Mouse (Mus musculus) liver, embryonic 13.5 days (tissue): ENCODE results near the gene F2. TPM values are rescaled to one million over a fixed set of nuclear protein-coding genes. Genes with fewer than 3 reads are reported as not detected.
"Not testable (repeated sequence)": the region's sequence is repeated elsewhere in the genome, so short reads cannot be mapped to it uniquely, and the experiment has no call there.

Experiments used
- ATAC-seq: fragments of 200-750 bp; cut with Nextera tagmentation; 2 replicates; pipeline ENCODE4 v1.8.0; 2017; ENCODE audit warnings: low read depth, mild to moderate bottlenecking, moderate number of reproducible peaks, moderate library complexity
- DNase-seq: peaks from one replicate; pipeline ENCODE4 v3.0.0; 2022
- H3K27ac ChIP-seq: fragments of 300-500 bp; sonication (generic); 2 replicates; pipeline ENCODE4 v1.5.1; 2015; ENCODE audit warnings: moderate library complexity, mild to moderate bottlenecking, inconsistent platforms
- H3K27me3 ChIP-seq: fragments of 300-500 bp; sonication (generic); 2 replicates; pipeline ENCODE4 v1.6.1; 2015; ENCODE audit warnings: mild to moderate bottlenecking, inconsistent platforms
- H3K36me3 ChIP-seq: fragments of 300-500 bp; sonication (generic); 2 replicates; pipeline ENCODE4 v1.6.1; 2015; ENCODE audit warnings: mild to moderate bottlenecking, inconsistent platforms
- H3K4me1 ChIP-seq: fragments of 300-500 bp; sonication (generic); replicated peaks from 2 replicates; pipeline ENCODE4 v1.6.1; 2015; ENCODE audit warnings: inconsistent platforms
- H3K4me2 ChIP-seq: fragments of 300-500 bp; sonication (generic); 2 replicates; pipeline ENCODE4 v1.6.1; 2015; ENCODE audit warnings: inconsistent platforms, mild to moderate bottlenecking, moderate library complexity
- H3K4me3 ChIP-seq: fragments of 300-500 bp; sonication (generic); replicated peaks from 2 replicates; pipeline ENCODE4 v1.5.1; 2015; ENCODE audit warnings: mild to moderate bottlenecking, inconsistent platforms
- H3K9ac ChIP-seq: fragments of 300-500 bp; sonication (generic); 2 replicates; pipeline ENCODE4 v1.6.1; 2015; ENCODE audit warnings: mild to moderate bottlenecking, inconsistent platforms
- H3K9me3 ChIP-seq: fragments of 300-500 bp; sonication (generic); replicated peaks from 2 replicates; pipeline ENCODE4 v1.6.1; 2016; ENCODE audit warnings: inconsistent platforms
- WGBS: fragments of 180-500 bp; shearing (Covaris S2); methylation state at CpG from one replicate; pipeline ENCODE4 v1.1.7; 2015; ENCODE audit not compliant: insufficient replicate concordance; 5-methylcytosine and 5-hydroxymethylcytosine counted together
- polyA plus RNA-seq: library from polyadenylated mRNA; unstranded; fragments of >200 nt; fragmentation: Nextera tagmentation; extraction: Ambion mirVana; gene quantifications from 2 replicates; pipeline ENCODE4 v1.2.1, GENCODE M21; 2015

The F2 gene
- polyA plus RNA-seq, 1 experiment from 2014 or later: 135 TPM

DNA sequence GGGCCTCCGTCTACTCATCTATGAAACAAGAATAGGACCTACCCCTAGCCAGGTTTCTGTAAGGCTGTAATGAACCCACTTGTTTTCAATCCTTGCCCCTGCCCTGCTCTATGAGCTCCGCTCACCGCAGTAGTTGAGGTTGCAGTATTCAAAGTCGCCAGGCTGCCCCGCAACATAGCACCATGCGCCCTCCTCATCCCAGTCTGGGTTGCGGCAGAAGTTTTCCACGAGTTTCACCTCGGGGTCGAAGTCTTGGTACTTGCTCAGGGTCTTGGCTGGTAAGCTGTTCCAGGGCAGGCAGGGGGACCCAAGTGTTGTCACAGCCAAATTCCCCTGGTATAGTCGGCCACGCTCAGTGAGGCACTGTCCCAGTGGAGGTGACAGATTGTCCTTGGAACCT is 5.8 kb downstream of the F2 start:
- ATAC-seq (no peak), DNase-seq (no peak)
- no peak overlapping the region for H3K4me3 ChIP-seq
- H3K4me2 ChIP-seq: no peak overlapping the region
- H3K4me1 ChIP-seq: peaks cover 33% of the 10 kb centered on the region
- H3K27me3 ChIP-seq: no peaks in the 10 kb centered on the region
- no peak overlapping the region for H3K9ac ChIP-seq
- H3K27ac ChIP-seq: no peak overlapping the region
- 82% methylated on average over 12 of the region's 12 CpGs for WGBS
- H3K9me3 ChIP-seq: no peaks in the 10 kb centered on the region
- H3K36me3 ChIP-seq: peaks cover 2% of the 10 kb centered on the region; the same call in 1 of the 2 replicates

DNA sequence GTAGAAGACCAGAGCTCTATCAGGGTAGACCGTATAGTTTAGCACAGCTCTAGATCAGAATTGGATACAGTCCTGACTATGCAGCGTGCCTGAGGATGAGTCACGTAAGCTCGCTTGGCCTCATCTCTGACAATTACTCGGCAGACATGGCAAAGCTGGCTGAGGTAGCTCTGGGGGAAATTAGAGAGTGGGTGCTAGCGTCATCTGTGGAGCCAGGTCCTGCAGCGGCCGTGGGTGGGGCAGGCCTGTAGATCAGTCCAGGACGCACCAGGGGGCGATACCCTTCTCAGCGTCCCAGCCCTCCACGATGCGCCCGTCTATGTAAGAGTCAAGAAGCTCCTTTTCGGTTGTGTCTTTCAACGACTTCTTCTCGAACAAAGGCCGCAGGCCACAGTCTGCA is 6.5 kb downstream of the F2 start:
- Histone ChIP-seq H3K36me3 (peaks cover 2% of the 10 kb centered on the region; the same call in 1 of the 2 replicates), H3K27ac (no peak overlapping the region), H3K4me1 (peaks cover 26% of the 10 kb centered on the region), H3K4me2 (no peak overlapping the region), H3K9ac (no peak overlapping the region), H3K4me3 (no peak overlapping the region), H3K27me3 (no peaks in the 10 kb centered on the region), H3K9me3 (no peaks in the 10 kb centered on the region)
- WGBS: 75% methylated on average over 18 of the region's 18 CpGs
- DNase-seq (no peak), ATAC-seq (no peak)

DNA sequence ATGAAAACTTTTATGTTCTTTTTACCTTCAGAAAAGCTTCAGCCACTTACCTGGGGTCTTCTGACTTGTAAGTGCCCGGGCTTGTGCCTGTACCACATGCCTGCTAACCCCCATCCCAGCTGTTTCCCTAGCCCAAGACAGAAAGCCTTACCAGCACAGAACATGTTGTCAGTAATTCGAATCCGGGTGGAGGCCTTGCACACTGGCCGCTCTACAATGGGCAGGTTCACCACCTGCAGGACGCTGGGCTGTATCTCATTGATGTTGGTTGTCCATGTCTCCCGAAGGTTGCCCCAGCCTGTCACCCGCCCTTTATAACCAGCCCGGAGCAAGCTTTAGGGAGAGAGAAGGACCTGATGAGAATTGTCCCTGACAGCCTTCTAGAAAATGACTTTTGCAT is 8.0 kb downstream of the F2 start:
- WGBS: 81% methylated on average over 8 of the region's 8 CpGs
- Histone ChIP-seq H3K4me2 (no peak overlapping the region), H3K27ac (no peak overlapping the region), H3K27me3 (no peaks in the 10 kb centered on the region), H3K36me3 (peaks cover 5% of the 10 kb centered on the region), H3K4me1 (peaks cover 14% of the 10 kb centered on the region), H3K4me3 (no peak overlapping the region), H3K9me3 (no peaks in the 10 kb centered on the region), H3K9ac (no peak overlapping the region)
- no peak for DNase-seq
- no peak for ATAC-seq

DNA sequence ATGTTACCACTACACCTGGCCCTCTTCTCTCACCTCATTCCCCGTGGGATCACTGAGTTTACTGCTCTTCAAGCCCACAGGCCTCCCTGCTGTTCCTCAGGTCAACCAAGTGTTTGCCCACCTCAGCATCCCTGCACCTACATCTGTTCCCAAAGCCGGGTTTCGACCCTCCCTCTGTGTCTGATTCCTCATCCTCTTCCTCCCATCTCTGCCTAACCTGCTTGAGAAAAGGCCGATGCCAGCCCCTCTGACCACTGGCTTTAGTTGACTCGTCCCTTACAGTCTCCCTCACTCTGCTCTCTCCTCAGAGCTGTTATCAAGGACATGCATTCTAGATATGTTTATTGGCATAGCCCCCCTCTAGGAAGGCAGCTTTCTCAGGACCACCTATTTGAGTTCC is 8.7 kb downstream of the F2 start:
- H3K27ac ChIP-seq: no peak overlapping the region
- peaks cover 8% of the 10 kb centered on the region; the same call in 1 of the 2 replicates for H3K4me1 ChIP-seq
- no peak overlapping the region for H3K9ac ChIP-seq
- no peaks in the 10 kb centered on the region for H3K9me3 ChIP-seq
- H3K27me3 ChIP-seq: no peaks in the 10 kb centered on the region
- no peak for ATAC-seq
- no peak overlapping the region for H3K4me2 ChIP-seq
- H3K36me3 ChIP-seq: peaks cover 8% of the 10 kb centered on the region
- DNase-seq: no peak
- WGBS: 55% methylated on average over 5 of the region's 5 CpGs
- no peak overlapping the region for H3K4me3 ChIP-seq

DNA sequence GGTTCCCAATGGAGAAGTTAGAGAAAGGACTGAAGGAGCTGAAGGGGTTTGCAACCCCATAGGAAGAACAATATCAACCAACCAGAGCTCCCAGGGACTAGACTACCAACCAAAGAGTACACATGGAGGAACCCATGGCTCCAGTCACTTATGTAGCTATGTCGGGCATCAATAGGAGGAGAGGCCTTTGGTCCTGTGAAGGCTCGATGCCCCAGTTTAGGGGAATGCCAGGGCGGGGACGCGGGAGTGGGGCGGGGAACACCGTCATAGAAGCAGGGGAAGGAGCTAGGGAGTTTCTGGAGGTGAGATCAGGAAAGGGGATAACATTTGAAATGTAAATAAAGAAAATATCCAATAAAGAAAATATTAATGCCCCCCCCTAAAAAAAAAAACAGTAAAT is 12.8 kb downstream of the F2 start:
- H3K9ac ChIP-seq, H3K9me3 ChIP-seq, H3K4me1 ChIP-seq, DNase-seq, H3K4me3 ChIP-seq, H3K27me3 ChIP-seq, H3K27ac ChIP-seq, H3K4me2 ChIP-seq, ATAC-seq: not testable (repeated sequence)
- peaks cover 47% of the 10 kb centered on the region for H3K36me3 ChIP-seq
- WGBS: 88% methylated on average over 7 of the region's 7 CpGs

DNA sequence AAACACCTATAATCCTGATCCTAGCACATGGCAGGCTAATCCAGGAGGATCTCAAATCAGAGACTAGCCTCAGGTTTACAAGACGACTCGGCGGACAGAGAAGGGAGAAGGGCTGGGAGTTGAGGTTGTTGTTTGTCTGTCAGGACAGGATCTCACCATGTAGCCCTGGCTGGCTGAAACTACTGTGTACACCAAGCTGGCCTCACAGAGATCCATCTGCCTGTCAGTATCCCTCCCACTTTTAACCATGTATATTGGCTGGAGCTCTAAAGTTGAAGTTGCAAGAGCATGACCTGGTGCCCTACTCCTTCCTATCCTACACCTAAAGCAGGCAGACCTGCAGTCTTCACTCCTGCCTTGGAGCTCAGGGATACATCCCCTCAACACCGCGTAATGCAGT is 13.9 kb downstream of the F2 start:
- no peak overlapping the region for H3K27ac ChIP-seq
- no peaks in the 10 kb centered on the region for H3K4me1 ChIP-seq
- H3K9ac ChIP-seq: no peak overlapping the region
- H3K4me2 ChIP-seq: no peak overlapping the region
- DNase-seq: no peak
- no peaks in the 10 kb centered on the region for H3K27me3 ChIP-seq
- 92% methylated on average over 5 of the region's 5 CpGs for WGBS
- H3K9me3 ChIP-seq: no peaks in the 10 kb centered on the region
- H3K36me3 ChIP-seq: peaks cover 57% of the 10 kb centered on the region
- no peak overlapping the region for H3K4me3 ChIP-seq
- no peak for ATAC-seq

DNA sequence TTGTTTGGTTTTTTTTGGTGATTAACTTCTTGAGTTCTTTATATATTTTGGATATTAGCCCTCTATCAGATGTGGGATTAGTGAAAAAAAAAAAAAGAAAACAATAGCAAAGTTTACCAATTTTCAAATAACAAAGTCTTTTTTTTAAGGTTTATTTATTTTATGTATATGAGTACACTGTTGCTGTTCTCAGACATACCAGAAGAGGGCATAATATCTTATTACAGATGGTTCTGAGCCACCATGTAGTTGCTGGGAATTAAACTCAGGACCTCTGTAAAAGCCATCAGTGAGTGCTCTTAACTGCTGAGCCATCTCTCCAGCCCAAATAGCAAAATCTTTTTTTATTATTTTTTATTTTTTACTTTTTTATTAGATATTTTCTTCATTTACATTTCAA is 26.8 kb downstream of the F2 start:
- H3K4me2 ChIP-seq, H3K9me3 ChIP-seq, H3K4me3 ChIP-seq, DNase-seq, ATAC-seq, H3K9ac ChIP-seq, H3K4me1 ChIP-seq, H3K27ac ChIP-seq, H3K27me3 ChIP-seq: not testable (repeated sequence)
- H3K36me3 ChIP-seq: peaks cover 77% of the 10 kb centered on the region

DNA sequence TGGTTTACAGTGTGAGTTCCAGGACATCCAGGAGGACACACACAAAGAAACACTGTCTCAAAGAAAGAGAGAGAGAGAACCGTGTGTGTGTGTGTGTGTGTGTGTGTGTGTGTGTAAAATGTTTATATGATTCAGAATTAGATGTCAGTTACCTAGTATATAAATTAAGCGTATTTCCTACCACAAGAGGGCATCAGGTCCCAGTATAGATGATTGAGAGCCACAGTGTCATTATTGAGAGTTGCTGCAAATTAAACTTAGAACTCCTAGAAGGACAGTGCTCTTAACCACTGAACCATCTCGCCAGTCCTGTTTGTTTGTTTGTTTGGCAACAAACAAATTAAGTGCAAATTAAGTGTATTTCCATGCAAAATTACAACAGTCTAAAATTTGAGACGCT is 33.8 kb downstream of the F2 start:
- H3K36me3 ChIP-seq: peaks cover 86% of the 10 kb centered on the region
- H3K27me3 ChIP-seq: no peaks in the 10 kb centered on the region
- no peak overlapping the region for H3K4me3 ChIP-seq
- H3K27ac ChIP-seq: no peak overlapping the region
- H3K9me3 ChIP-seq: no peaks in the 10 kb centered on the region
- no peak overlapping the region for H3K4me2 ChIP-seq
- no peak overlapping the region for H3K9ac ChIP-seq
- H3K4me1 ChIP-seq: no peaks in the 10 kb centered on the region
- no peak for DNase-seq
- WGBS: 81% methylated on average over 4 of the region's 4 CpGs
- ATAC-seq: no peak

DNA sequence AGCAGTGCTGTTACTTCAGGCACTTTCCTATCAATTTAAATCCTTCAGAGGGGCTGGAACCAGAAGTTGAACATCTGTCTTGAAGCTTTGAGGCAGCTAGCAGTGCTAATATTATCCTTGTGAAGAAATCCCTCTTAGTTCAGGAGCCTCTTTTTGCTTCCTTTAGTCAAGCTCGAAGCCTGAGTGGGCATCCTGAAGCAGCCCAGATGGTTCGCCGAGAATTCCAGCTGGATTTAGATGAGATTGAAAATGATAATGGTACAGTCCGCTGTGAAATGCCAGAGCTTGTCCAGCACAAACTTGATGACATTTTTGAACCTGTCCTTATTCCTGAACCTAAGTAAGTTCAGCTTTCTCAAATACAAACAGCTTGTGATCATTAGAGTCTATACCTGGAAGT is 35.7 kb downstream of the F2 start:
- H3K9me3 ChIP-seq: no peaks in the 10 kb centered on the region
- DNase-seq: no peak
- no peaks in the 10 kb centered on the region for H3K27me3 ChIP-seq
- H3K4me1 ChIP-seq: no peaks in the 10 kb centered on the region
- ATAC-seq: no peak
- WGBS: 93% methylated on average over 4 of the region's 4 CpGs
- H3K9ac ChIP-seq: no peak overlapping the region
- H3K27ac ChIP-seq: no peak overlapping the region
- peaks cover 89% of the 10 kb centered on the region for H3K36me3 ChIP-seq
- H3K4me3 ChIP-seq: no peak overlapping the region
- no peak overlapping the region for H3K4me2 ChIP-seq

DNA sequence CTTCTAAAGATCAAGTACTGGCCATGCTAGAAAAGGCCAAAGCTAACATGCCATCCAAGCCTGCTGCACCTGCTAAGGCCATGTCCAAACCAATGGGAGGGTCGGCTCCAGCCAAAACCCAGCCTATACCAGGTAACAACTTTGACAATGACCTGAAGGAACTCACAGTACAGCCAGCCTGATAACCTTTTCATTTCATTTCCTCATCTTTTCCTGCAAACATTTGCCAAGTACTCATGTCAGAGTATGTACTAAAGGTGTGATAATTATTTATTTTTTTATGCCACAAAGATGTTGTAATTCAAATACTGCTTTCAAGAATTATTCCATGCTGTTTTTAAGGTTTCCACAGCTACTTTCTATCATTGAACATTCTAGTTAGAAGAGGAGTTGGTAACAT is 50.0 kb downstream of the F2 start:
- ATAC-seq (no peak), DNase-seq (no peak)
- Histone ChIP-seq H3K9ac (no peak overlapping the region), H3K9me3 (no peaks in the 10 kb centered on the region), H3K36me3 (peaks cover 65% of the 10 kb centered on the region), H3K4me1 (no peaks in the 10 kb centered on the region), H3K4me3 (no peak overlapping the region), H3K4me2 (no peak overlapping the region), H3K27me3 (no peaks in the 10 kb centered on the region), H3K27ac (no peak overlapping the region)
- WGBS: 80% methylated on average over 1 of the region's 1 CpGs

DNA sequence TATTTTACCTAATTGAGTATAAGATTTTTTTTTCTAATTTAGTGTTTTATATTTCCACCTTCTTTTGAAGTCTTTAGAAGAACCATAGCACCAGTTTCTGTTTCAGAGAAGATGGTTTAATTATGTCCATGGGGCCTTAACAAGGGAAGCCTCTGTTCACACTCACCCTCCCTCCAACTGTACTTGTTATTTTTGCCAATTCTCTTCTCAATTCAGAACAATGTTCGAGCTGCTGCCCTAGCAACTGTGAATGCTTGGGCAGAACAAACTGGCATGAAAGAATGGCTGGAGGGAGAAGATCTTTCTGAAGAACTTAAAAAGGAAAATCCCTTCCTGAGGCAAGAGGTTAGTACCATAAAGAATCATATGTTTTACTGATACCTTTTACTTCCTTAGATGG is 55.3 kb downstream of the F2 start:
- ATAC-seq: no peak
- Histone ChIP-seq H3K27ac (no peak overlapping the region), H3K4me3 (no peak overlapping the region), H3K4me2 (no peak overlapping the region), H3K36me3 (peaks cover 69% of the 10 kb centered on the region), H3K9ac (no peak overlapping the region), H3K4me1 (no peaks in the 10 kb centered on the region), H3K27me3 (no peaks in the 10 kb centered on the region), H3K9me3 (no peaks in the 10 kb centered on the region)
- no peak for DNase-seq
- WGBS: 90% methylated on average over 1 of the region's 1 CpGs
